Mouse (Mus musculus) T-helper 1 cell (primary cell): ENCODE measurements around the gene Sez6l2.

Source experiments
- in situ Hi-C: fragments of 300-600 bp; cut with MboI, MseI; formaldehyde crosslinking; loops from one replicate; pipeline ENCODE4 v1.15.1; 2025; ENCODE audit warnings: high pct_unique_total_duplicates

The Sez6l2 gene

DNA sequence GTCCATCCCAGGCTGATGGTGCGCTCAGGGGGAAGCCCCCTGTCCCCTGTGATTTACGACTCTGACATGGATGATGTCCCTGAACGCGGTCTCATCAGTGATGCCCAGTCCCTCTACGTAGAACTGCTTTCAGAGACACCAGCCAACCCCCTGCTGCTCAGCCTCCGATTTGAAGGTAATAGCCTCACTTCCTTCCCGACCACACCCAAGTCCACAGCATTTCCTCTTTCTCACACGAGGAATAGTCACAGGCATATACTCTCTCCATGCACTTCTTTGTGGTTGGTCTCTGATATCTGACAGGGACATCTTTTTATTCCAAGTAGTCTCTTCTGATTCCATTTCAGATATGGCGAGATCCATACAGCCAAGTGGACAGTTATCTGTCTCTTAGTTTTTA lies 9.4 kb downstream of the Sez6l2 start:
- in situ Hi-C loops, result loop anchor here (25.0 kb wide), 1 partner anchor 122 kb away; the partner anchor contains the start of genes 4930451I11Rik and Doc2a

DNA sequence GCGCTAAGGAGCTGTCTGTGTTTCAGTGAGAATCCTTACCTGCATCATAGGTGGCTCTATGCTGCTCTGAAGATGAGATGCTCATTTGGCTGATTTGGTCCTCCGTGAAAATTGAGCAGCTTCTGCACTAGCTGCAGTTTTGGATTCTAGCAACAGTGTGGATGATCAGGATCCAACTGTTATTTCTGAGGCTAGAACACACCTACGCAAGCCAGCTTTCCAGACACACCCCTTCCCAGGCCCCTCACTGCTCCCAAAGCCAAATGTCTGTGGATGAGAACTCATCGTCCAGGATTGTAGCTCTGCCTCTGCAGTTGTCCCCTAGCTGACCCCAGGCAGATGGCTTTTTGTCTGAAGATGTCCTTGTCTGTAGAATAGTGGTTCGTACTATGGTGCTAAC lies 10.7 kb downstream of the Sez6l2 start:
- in situ Hi-C loops, result loop anchor here (25.0 kb wide), 1 partner anchor 124 kb away; the partner anchor contains the start of genes 4930451I11Rik and Doc2a

DNA sequence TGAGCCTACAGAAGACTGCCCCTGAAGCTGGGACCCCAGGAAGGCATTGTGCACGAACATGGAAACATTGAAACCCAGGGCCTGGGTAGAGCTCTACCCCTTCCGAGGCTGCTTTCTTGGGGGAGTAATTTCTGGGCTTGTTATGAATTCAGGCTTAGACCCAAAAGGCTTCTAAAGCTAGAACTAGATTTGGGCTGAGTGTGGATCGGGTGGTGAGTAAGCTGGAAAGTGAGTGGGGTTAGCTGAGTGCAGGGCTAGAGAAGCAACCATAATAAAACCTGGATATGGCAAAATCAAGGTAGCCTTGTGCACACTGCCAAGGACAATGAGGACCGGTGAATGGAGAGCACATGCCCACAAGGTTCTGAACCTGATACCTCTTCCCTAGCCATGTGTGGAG lies 11.6 kb downstream of the Sez6l2 start:
- in situ Hi-C loops, result loop anchor here (25.0 kb wide), 1 partner anchor 125 kb away; the partner anchor contains the start of genes 4930451I11Rik and Doc2a

DNA sequence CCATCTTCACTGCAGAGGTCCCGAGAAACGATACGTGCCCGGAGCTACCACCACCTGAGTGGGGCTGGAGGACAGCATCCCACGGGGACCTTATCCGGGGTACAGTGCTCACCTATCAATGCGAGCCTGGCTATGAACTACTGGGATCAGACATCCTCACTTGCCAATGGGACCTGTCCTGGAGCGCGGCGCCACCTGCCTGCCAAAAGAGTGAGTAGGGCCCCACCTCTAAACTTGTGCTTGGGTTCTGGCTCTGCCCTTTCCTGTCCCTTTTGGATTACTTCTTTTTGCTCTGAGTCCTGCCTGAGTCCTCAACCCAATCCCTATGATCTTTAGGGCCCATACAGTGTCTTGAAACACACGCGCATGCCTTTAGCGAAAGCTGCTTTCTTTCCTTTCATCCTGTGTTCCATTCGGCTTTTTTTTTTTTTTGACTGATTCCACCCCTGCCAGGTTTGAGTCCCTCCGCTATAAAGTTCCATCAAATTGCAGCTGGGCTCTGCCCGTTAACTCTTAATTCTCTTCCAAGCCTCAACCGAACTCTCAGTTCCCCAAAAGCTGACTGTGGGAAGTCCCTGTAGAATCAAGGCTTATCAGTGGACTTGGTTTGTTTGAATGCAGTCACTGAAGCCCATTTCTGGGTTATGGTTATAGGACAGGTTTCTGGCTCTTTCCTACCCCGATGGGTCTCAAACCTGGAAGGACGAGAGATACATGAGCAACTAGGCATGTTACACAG lies 13.4 kb downstream of the Sez6l2 start:
- in situ Hi-C loops, result loop anchor here (25.0 kb wide), 1 partner anchor 126 kb away; the partner anchor contains the start of genes 4930451I11Rik and Doc2a

DNA sequence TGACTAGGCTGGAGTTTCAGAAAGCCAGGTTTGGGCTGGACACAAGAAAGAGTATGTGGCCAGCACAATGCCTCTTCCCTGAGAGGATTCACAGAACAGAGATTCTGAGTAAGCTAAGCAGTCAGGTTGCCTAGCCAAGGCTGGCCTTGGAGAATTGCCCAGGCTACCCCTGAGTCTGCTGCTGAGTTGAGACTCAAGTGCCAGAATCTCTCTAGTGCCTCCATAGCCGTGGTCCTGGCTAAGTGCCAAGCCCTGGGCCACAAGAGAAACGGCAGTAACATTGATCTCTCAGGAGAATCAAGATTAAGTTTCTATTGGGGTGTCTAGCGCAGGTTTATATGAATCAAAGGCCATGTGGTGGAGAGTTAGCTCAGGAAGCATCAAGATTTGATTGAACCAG lies 15.2 kb downstream of the Sez6l2 start:
- in situ Hi-C loops, result loop anchor here (25.0 kb wide), 1 partner anchor 128 kb away; the partner anchor contains the start of genes 4930451I11Rik and Doc2a

DNA sequence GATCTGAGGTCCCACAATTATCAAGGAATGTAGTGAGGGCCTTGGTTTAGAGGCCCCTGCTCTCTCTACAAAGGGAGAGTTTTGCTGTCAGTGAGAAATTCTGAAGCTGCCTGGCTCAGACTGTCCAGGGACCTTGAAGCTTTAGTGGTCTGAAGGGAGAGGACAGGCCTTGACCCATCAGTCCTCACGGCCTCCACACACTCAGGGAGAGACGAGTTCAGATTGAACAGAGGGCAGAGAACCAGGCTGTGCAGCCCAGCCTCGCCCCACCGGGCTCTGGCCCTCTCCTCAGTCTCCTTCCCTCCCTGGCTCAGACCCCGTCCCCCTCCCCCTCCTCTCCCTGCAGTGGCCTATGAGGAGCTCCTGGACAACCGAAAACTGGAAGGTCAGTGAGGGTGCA lies 17.0 kb downstream of the Sez6l2 start:
- in situ Hi-C loops, result loop anchor here (25.0 kb wide), 1 partner anchor 130 kb away; the partner anchor contains the start of genes 4930451I11Rik and Doc2a

DNA sequence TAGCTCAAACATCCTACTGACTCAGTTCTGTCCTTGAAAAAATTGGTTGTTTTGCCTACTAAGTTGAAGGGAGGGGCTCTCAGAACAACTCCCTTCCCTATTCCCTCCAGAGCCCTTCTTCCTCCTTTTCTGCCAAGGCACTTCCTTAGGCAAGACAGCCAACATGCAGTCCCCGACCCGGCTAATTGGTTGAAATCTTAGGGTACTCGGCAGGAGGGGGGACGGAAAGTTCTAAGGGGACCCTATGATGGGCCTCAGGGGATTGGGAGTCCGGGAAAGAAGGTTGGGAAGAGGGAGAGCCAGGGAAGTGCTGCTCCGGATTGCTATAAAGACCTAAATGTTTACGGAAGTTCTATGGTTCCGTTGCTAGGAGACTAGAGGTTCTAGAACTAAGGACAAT lies 25.1 kb downstream of the Sez6l2 start:
- in situ Hi-C loops, result no loop called here

DNA sequence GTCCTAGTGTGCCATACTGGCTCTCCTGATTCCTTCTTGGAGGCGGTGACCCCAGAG lies 25.4 kb downstream of the Sez6l2 start, which contains the start of gene Cdipt:
TSS of gene Cdipt (plus strand) at position 22 of the 57 bp plus-strand sequence.
- in situ Hi-C loops, result no loop called here

DNA sequence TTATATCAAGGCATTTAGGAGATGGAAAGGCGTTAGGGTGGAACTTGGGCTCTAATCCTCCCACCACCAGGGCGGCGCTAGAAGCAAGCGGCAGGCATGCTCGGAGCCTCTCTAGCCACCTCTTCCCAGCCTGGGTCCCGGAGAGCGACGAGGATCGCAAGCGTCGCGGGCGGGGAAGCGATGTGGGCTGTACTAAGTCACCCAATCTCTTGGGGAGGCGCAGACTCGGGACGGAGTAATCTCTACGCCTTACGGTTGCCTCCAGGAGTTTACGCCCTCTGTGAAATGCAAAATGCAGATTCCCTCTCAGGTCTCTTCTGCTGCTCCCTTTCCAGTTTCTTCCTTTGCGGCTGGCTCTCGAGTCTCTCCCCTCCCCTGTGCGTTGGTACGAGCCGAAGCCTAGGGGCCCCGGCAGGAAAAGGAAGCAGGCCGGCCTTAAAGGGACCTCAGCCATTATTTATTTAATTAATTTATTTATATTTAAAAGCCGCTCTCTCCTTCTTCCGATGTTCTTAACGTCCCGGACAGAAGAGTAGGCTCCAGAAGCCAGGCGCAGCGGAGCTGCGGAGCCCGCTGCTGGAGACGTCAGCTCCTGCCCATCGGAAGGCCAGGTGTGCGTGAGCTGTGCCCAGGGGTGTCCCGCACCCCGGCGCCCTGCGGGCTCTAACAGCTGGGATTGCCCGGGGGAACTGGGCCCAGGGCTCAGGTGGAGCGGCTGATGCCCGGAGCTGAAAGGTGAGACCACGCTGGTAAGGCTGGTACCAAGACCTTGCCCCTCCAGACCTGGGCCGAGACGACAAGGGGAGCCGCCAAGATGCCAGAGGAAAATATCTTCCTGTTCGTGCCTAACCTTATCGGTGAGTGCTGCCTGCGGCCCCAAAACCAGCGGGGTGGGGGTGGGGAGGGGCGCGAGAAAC lies 25.8 kb downstream of the Sez6l2 start, which contains the start of gene Cdiptos:
TSS of gene Cdiptos (minus strand) at position 149 of the 917 bp plus-strand sequence.
- in situ Hi-C loops, result no loop called here

DNA sequence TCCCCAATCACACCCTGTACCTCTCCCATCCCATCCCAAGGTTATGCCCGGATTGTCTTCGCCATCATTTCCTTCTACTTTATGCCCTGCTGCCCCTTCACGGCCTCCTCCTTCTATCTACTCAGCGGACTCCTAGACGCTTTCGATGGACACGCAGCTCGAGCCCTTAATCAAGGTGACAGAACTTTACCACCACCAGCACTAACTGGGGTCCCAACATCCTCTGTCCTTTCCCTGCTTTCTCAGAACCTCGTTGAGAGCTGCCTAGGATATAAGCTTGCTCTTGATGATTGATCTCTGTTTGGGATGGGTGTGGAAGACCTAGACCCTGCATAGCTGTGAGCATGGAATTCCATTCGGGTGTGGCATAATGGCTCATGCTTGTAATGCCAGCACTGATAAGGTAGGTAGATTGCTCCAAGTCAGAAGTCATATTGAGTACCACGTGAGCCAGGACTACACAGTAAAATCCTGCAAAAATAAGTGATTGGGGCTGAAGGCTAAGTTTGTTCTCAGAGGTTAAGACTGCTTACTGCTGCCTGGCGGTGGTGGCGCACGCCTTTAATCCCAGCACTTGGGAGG lies 26.6 kb downstream of the Sez6l2 start:
- in situ Hi-C loops, result no loop called here

DNA sequence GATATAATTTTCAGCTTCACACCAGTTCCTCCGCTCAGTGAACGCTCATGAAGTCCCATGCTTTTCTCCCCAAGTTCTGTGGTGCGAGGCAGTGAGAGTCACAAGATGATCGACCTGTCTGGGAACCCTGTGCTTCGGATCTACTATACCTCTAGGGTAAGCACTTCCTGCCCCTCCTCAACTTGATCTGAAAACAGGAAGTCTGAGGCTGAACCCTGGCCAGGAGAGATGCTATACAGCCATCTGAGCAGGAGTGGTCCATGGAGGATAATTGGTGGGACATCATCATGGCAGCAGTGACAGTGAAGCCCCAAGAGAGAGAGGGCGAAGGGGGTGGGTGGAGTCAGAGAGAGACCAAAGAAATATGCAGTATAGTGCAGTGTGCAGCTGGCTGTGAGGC lies 28.5 kb downstream of the Sez6l2 start:
- in situ Hi-C loops, result no loop called here

DNA sequence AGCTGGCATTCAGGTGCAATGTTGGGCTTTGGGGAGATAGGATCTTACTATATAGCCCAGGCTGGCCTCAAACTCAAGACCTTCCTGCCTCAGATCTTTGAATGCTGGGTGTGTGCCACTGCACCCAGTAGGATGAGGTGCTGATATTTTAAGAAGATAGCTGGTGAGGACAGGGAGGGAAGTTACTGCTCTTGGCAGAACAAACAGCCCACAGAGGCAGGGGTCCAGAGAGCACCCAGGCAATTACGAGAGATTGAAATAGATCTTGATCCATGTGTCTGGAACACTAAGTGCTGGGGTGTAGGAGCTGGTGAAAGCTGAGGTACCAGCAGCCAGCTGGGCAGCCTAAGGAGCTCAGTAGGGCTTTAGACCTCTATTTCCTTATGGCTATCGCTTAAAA lies 31.2 kb downstream of the Sez6l2 start:
- in situ Hi-C loops, result no loop called here

DNA sequence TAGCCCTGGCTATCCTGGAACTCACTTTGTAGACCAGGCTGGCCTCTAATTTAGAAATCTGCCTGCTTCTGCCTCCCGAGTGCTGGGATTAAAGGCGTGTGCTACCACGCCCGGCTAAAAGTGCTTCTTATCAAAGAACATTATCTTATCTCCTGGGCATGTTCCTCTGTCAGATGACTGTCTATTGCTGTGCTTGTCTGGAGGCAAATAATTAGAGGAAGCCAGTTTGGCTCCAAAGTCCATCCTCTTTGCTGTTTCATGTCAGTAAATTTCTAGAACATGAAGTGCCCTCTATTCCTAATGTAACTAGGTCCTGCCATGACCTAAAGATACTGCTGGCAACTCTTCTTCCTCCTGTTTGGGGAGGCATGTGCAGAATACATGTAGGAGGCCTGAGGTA lies 31.7 kb downstream of the Sez6l2 start:
- in situ Hi-C loops, result no loop called here

DNA sequence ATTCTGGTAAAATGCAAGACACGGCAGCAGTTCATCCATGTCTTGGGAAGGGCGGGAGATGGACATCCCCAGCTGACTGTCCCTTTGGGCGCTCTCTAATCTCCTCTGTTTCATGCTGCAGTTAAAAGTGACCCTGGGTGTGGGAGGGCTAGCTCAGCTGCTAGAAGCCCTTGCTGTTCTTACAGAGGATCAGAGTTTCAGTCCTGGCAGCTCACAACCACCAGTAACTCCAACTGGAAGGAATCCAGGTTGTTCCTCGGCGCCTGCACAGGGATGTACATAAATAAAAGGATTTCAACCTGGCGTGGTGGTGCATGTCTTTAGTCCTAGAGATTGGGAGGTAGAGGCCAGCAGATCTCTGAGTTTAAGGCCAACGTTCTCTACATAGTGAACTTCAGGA lies 32.8 kb downstream of the Sez6l2 start:
- in situ Hi-C loops, result no loop called here

DNA sequence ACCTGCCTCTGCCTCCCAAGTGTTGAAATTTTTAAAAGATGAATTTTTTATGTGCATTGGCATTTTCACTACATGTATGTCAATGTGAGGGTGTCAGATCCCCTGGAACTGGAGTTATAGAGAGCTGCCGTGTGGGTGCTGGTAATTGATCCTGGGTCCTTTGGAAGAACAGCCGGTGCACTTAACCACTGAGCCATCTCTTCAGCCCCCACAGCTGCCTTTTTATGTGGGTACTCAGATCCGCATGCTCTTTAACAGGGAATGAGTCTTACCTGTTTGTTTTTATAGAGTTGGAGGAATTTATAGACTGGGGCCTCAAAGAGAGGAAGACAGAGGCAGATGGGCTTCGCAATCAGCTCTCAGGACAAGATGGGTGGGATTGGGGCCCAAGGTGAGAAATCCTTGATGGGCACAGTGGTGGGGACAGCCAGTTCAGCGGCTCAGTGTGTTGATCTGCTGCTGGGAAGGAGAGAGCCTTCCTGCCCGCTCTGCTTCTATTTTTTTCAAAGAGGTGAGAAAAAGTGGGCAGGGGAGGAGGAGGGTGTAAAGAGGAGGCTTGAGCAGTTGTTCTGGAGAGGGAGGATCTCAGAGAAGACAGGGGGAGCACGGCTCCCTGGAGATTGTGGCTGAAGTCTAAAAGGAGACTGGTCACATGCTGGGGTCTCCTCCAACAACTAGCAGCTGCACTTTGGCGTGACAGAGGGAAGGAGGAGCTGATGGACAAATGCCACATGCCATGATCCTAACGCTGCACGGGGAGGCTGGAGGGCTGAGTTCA lies 34.5 kb downstream of the Sez6l2 start:
- in situ Hi-C loops, result no loop called here

DNA sequence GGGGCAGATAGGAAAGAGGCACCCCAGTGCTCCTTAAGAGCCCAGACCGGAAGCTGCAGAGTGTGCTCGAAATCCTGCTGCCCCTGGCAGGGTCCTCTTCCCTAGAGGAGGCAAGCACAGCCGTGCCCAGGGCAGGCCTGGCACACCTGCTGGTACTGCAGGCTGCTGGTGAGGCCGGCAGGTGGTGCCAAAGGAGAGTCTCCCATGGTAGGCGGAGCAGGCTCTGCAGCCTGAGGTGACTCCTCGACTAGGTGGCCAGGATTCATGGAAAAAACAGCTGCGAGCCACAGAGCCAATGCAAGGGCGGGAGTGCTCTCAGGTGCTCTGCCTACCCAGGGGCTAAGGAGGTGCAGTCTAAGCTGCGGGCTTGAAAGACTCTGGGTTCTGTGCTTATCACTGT lies 36.0 kb downstream of the Sez6l2 start:
- in situ Hi-C loops, result no loop called here

DNA sequence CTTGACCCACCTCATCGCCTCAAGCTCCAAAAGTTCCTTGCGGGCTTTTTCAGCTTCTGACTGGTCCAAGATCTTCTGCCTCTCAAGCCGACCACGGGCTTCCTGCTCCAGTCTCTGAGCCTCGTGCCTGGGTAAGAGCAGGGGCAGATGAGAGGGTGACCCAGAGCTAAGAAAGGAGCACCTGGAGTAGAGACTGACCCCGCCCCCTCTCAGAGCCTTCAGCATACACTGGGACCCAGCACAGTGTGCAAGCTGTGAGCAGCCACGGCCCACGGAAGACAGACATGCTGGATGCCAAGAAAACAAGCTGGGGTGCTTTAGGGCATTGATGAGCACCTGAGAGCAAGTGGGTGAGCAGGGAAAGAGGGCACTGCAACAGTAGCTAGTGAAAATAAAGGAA lies 38.5 kb downstream of the Sez6l2 start:
- in situ Hi-C loops, result no loop called here

DNA sequence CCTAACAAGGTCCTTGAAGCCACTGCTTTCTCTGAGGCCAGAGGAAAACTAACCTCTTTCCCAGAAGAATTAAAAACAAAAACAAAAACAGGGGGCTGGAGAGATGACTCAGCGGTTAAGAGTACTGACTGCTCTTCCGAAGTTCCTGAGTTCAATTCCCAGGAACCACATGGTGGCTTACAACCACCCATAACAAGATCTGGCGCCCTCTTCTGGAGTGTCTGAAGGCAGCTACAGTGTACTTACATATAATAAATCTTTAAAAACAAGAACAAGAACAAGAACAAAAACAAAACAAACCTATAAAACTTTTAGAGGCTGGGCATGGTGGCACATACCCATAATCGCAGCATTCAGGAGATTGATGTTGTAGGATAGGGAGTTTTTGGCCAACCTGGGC lies 46.1 kb downstream of the Sez6l2 start:
- in situ Hi-C loops, result no loop called here

DNA sequence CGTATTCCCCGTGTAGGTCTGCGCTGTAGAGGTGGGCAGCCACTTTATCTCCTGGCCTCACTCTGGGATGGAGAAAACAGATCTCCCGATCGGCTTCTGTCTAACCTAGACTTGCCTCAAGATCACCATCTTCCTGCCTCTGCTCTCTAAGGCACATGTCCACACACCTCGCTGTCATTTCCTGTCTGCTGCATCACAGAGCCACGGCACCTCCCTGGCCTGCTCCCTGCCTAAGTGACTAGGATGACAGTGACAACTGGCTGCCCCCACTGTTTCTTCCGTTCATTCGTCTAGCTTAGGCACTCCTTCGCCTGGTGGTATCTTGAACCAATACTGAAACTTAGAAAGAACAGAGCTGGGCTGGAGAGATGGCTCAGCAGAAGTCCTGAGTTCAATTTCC lies 49.2 kb downstream of the Sez6l2 start:
- in situ Hi-C loops, result no loop called here

DNA sequence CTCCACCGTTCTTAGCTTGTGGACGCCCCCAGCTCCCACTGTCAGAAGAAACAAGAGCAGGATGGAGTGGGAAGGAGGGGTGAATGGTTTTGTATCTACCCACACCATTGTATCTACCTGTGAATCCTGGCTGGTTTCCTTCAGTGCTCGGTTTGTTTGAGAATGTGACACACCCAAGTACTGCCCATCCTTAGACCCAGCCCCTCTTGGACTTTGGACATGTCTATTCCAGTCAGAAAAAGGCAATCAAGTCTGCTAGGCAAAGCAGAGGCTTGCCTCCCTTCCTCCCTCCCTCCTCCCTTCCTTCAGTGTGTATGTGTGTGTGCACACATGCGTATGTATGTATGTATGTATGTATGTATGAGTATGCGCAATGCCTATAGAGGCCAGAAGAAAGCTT lies 53.3 kb downstream of the Sez6l2 start:
- in situ Hi-C loops, result no loop called here

DNA sequence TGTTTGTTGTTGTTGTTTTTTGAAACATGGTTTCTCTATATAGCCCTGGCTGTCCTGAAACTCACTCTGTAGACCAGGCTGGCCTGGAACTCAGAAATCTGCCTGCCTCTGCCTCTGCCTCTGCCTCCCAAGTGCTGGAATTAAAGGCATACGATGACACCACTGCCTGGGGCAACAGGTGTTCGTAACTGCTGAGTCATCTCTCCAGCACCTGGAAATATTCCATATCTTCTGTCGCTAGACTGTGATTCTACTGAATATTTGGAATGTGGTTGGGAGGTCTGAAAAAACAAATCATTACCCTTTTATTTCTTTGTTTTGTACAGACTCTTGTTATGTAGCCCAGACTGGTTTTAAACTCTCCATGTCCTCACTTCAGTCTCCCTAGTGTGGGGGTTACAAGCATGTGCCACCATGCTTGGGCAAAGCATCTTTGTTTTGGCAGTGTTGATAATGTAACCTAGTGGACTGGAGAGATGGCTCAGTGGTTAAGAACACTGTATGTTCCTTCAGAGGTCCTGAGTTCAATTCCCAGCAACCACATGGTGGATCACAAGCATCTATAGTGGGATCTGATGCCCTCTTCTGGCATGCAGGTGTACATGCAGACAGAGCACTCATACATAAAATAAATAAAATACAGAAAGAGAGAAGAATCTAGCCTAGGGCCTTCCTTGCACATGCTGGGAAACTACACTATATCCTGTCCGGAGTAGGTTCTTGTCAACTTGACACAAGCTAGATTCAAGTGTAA lies 53.9 kb downstream of the Sez6l2 start:
- in situ Hi-C loops, result no loop called here
